Mouse (Mus musculus) olfactory bulb, adult 2 months (tissue): ENCODE results near the gene AI837181. TPM values are rescaled to one million over a fixed set of nuclear protein-coding genes. Genes with fewer than 3 reads are reported as not detected.

Experiments used
- H3K27ac ChIP-seq: fragments of 200-500 bp; 2 replicates; pipeline ENCODE4 v1.5.1; 2012; ENCODE audit warnings: low read depth, low read length; ENCODE audit not compliant: insufficient read depth
- H3K4me1 ChIP-seq: fragments of 200-500 bp; 2 replicates; pipeline ENCODE4 v1.6.1; 2012; ENCODE audit warnings: low read length; ENCODE audit not compliant: control insufficient read depth, insufficient read depth
- H3K4me3 ChIP-seq: fragments of 200-500 bp; 2 replicates; pipeline ENCODE4 v1.5.1; 2012; ENCODE audit warnings: mild to moderate bottlenecking, low read depth, low read length, moderate library complexity; ENCODE audit not compliant: insufficient read depth
- CTCF ChIP-seq: fragments of 200-500 bp; IDR thresholded peaks from 2 replicates; pipeline ENCODE4 v1.5.1; 2012; ENCODE audit warnings: low read depth, mild to moderate bottlenecking, low read length, moderate library complexity; ENCODE audit not compliant: insufficient read depth
- POLR2A ChIP-seq: fragments of 200-500 bp; IDR thresholded peaks from 2 replicates; pipeline ENCODE4 v1.6.1; 2012; ENCODE audit warnings: mild to moderate bottlenecking, low read depth, low read length, moderate library complexity; ENCODE audit not compliant: insufficient read depth
- WGBS: fragments of 180-500 bp; shearing (Covaris S2); methylation state at CpG from one replicate; pipeline ENCODE4 v1.1.7; 2018; 5-methylcytosine and 5-hydroxymethylcytosine counted together
- polyA plus RNA-seq: library from polyadenylated mRNA; stranded (reverse); fragments of >200 nt; gene quantifications from 2 replicates; pipeline ENCODE4 v1.2.4, GENCODE M21; 2012; ENCODE audit warnings: low replicate concordance; ENCODE audit not compliant: missing spikeins, insufficient read depth, insufficient read length

Gene AI837181
- polyA plus RNA-seq, 1 experiment, result not detected

- H3K4me1 ChIP-seq, result peaks cover 36% of the 10 kb centered on the region
- H3K4me3 ChIP-seq, result no peak overlapping the region
- 70% methylated on average over 9 of the region's 9 CpGs for WGBS
- TF ChIP-seq POLR2A (no peak), CTCF (no peak)
- H3K27ac ChIP-seq, result no peak overlapping the region
These were observed 2.0 kb upstream of the AI837181 start for GRCm38 (mm10) chr19:5422895-5423443.

DNA sequence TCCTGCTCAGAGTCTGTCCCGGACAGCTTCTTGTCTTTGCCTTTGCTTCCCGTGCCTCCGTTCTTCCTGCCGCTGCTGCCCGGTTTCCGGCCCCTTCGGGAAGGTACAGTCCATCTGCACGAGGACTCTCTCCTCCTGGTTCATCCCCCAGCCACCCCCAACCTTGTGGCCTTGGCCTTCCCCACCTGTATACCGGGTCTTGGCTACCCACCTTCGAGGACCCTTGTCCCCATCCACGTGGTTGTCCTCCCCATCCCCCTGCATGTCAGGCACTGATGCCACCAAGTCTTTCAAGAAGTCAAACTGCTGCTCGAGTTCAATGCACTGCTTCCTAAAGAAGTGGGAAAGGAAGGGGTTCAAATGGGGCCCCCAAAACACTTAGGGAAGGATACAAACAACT lies 1.4 kb upstream of the AI837181 start:
- peaks cover 36% of the 10 kb centered on the region for H3K4me1 ChIP-seq
- 61% methylated on average over 12 of the region's 12 CpGs for WGBS
- H3K4me3 ChIP-seq, result peak overlapping the region; percentile 90
- no peak overlapping the region for H3K27ac ChIP-seq
- no peak for TF ChIP-seq POLR2A
- no peak for TF ChIP-seq CTCF

DNA sequence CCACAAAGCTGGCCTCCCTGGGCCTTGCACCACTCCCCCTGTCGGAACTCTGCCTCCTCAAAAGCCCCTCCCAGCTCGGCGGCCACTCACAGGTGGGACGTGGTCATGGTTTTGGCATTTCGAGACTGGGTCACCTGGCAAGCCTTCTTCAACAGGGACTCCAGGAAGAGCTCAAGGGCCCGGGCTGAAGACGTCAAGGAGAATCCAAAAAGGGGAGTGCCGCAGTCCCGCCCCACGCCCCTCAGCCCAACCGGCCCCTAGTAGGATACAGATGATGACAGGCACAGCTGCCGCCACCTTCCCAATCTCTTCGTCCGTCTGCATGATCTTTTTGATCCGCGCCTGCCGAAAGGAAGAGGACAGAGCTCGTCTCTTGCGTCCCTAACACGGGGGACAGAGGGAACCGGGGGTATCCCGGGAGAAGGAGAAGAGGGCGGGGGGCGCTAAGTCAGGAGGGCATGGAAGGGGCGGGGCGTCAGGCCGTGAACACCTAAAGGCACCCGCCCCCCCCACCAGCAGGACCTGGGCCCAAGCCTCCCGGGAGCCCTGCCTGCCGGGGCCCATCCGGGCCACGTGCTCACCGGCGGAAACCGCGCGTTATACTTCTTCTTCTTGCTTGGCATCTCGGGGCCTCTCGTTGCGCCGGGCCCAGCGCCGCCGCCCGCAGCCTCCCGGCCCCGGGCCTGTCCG lies 707 bp upstream of the AI837181 start:
- peak overlapping the region; percentile 90 for H3K4me3 ChIP-seq
- WGBS, result 2% methylated on average over 43 of the region's 48 CpGs
- 0 out of 2 replicates have a peak overlapping the region, but pooled peaks have one; percentile 27 for H3K27ac ChIP-seq
- peaks cover 36% of the 10 kb centered on the region for H3K4me1 ChIP-seq
- TF ChIP-seq CTCF, result no peak
- 0 out of 2 replicates have a peak, but pooled peaks have one; percentile 9 for TF ChIP-seq POLR2A

DNA sequence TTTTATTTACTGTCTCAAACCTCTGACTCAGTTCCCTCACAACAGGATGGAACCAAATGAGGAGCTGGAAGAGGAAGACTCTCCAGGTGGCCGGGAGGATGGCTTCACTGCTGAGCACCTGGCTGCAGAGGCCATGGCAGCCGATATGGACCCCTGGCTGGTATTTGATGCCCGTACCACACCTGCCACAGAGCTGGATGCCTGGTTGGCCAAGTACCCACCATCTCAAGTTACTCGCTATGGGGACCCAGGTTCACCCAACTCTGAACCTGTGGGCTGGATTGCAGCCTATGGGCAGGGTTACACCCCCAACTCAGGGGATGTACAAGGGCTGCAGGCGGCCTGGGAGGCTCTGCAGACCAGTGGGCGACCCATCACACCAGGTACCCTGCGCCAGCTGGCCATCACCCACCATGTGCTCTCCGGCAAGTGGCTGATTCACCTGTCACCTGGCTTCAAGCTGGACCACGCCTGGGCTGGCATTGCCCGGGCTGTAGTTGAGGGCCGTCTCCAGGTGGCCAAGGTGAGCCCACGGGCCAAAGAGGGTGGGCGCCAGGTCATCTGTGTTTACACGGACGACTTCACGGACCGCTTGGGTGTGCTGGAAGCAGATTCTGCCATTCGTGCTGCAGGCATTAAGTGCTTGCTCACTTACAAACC lies 1.1 kb downstream of the AI837181 start:
- Histone ChIP-seq H3K4me1 (peaks cover 42% of the 10 kb centered on the region), H3K27ac (no peak overlapping the region; the same call in 1 of the 2 replicates), H3K4me3 (peak overlapping the region; percentile 99)
- TF ChIP-seq POLR2A (no peak), CTCF (no peak)
- WGBS, result 84% methylated on average over 18 of the region's 18 CpGs

GRCm38 (mm10) chr19:5426640-5427290 lies 1.8 kb downstream of the AI837181 start:
- no peak overlapping the region for H3K27ac ChIP-seq
- TF ChIP-seq POLR2A, result no peak
- TF ChIP-seq CTCF, result no peak
- no peak overlapping the region for H3K4me3 ChIP-seq
- H3K4me1 ChIP-seq, result peaks cover 42% of the 10 kb centered on the region
- WGBS, result 91% methylated on average over 13 of the region's 13 CpGs

GRCm38 (mm10) chr19:5428083-5428482 lies 3.1 kb downstream of the AI837181 start:
- Histone ChIP-seq H3K4me3 (no peak overlapping the region), H3K27ac (no peak overlapping the region), H3K4me1 (peaks cover 35% of the 10 kb centered on the region)
- WGBS, result 88% methylated on average over 2 of the region's 2 CpGs
- no peak for TF ChIP-seq POLR2A
- TF ChIP-seq CTCF, result no peak

- WGBS, result 86% methylated on average over 4 of the region's 4 CpGs
- TF ChIP-seq CTCF, result no peak
- TF ChIP-seq POLR2A, result no peak
- H3K27ac ChIP-seq, result no peak overlapping the region
- no peak overlapping the region for H3K4me3 ChIP-seq
- peaks cover 32% of the 10 kb centered on the region for H3K4me1 ChIP-seq
These were observed 4.3 kb downstream of the AI837181 start for GRCm38 (mm10) chr19:5429219-5429618.

- Histone ChIP-seq H3K27ac (no peak overlapping the region), H3K4me1 (peaks cover 32% of the 10 kb centered on the region), H3K4me3 (no peak overlapping the region)
- 29% methylated on average over 8 of the region's 8 CpGs for WGBS
- TF ChIP-seq CTCF (no peak), POLR2A (no peak)
These were observed 4.9 kb downstream of the AI837181 start for GRCm38 (mm10) chr19:5429806-5430205.
